7 mouse cellular contexts compared by ENCODE assay signal in the genomic region with DNA sequence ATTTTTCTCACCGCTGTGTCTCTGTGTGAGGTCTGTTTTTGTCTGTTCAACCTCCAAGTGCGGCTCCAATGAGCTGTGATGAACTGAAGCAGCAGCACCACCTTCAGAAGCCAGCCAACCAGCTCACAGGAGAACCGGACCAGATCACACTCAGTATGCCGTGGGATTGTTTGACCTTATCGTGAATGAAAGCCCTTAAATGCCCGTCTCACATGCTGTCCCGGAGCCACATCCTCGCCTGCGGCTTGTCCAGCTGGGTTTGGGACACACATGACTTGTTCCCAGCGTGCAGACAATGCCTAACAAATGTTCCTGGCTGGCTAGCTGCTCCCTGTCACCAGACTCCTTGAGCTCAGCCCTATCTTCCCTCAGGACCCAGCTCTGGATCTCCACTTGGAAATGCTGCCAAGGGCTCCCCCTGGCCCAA. TPM values are rescaled to one million over a fixed set of nuclear protein-coding genes. Genes with fewer than 3 reads are reported as not detected.
A peak's percentile ranks its signal among the peaks of the same experiment; 100 is the strongest.
DNase-seq lines count a peak whose midpoint lies in the region; ATAC-seq and TF ChIP-seq lines count a peak whose summit lies in the region.

No protein-coding gene starts in this region.

- H3K9ac ChIP-seq in CH12.LX (ENCODE audit: insufficient read depth, low read depth) = peak overlapping the region; percentile 17; the same call in 1 of the 2 replicates
- no peak overlapping the region for H3K9ac ChIP-seq in intestine, embryonic 15.5 days
- H3K9ac ChIP-seq in midbrain, embryonic 16.5 days (ENCODE audit: low read depth, low read length) = no peak overlapping the region

- peak overlapping the region; percentile 92 for H3K27ac ChIP-seq in CH12.LX (ENCODE audit: insufficient read depth, low read depth)
- H3K27ac ChIP-seq in intestine, embryonic 15.5 days = peak overlapping the region; percentile 20; the same call in 1 of the 2 replicates
- peak overlapping the region; percentile 60 for H3K27ac ChIP-seq in midbrain, embryonic 16.5 days (ENCODE audit: low read length)

- WGBS in intestine, embryonic 15.5 days = 49% methylated on average over 10 of the region's 10 CpGs
- WGBS in midbrain, embryonic 16.5 days = 21% methylated on average over 10 of the region's 10 CpGs

- H3K79me2 ChIP-seq in CH12.LX (replicated peaks; ENCODE audit: control insufficient read depth, extremely low read depth, insufficient read depth, poor library complexity, severe bottlenecking) = no peaks in the 10 kb centered on the region; the same call in 1 of the 2 replicates

- peak overlapping the region; percentile 84; the same call in 1 of the 2 replicates for H3K4me2 ChIP-seq in CH12.LX (ENCODE audit: insufficient read depth, low read depth, poor library complexity, severe bottlenecking)
- no peak overlapping the region for H3K4me2 ChIP-seq in intestine, embryonic 15.5 days (replicated peaks)
- H3K4me2 ChIP-seq in midbrain, embryonic 16.5 days (ENCODE audit: low read length) = no peak overlapping the region

- no peak for TF ChIP-seq RAD21 in CH12.LX (IDR thresholded peaks at IDR 0.05; ENCODE audit: low read depth, low read length)

- peaks cover 36 to 69% of the 10 kb centered on the region in 2 experiments for H3K4me1 ChIP-seq in CH12.LX (ENCODE audit: control insufficient read depth in 1 of 2, insufficient read depth in 2 of 2)
- peaks cover 29% of the 10 kb centered on the region for H3K4me1 ChIP-seq in intestine, embryonic 15.5 days (replicated peaks)
- peaks cover 25% of the 10 kb centered on the region for H3K4me1 ChIP-seq in midbrain, embryonic 16.5 days (ENCODE audit: control insufficient read depth, insufficient read depth, low read length)

- ATAC-seq in intestine, embryonic 15.5 days = no peak
- ATAC-seq in midbrain, embryonic 16.5 days = no peak
- no peak for ATAC-seq in erythroid progenitor cell, adult 5-6 weeks (replicated peaks; ENCODE audit: low FRiP score, poor library complexity, severe bottlenecking)

- no peaks in the 10 kb centered on the region for H3K27me3 ChIP-seq in CH12.LX (replicated peaks)
- no peaks in the 10 kb centered on the region for H3K27me3 ChIP-seq in intestine, embryonic 15.5 days (replicated peaks)
- no peaks in the 10 kb centered on the region for H3K27me3 ChIP-seq in midbrain, embryonic 16.5 days (ENCODE audit: control insufficient read depth, insufficient read depth, low read depth, low read length)

- TF ChIP-seq CTCF in CH12.LX (conservative IDR thresholded peaks at IDR 0.05 in 1 of 2, IDR thresholded peaks at IDR 0.05 in 1 of 2; ENCODE audit: low read depth in 2 of 2, low read length in 2 of 2) = no peak

- dilution Hi-C loops in CH12.LX (cut with MboI; ENCODE audit: extremely low pct_ligation_motif_present, extremely low pct_unique_long_range_greater_than_20kb, low sequenced_read_pairs) = no loop called here

- no peak for TF ChIP-seq POLR2A in CH12.LX (IDR thresholded peaks at IDR 0.05; ENCODE audit: low read depth, low read length)

- DNase-seq in CH12.LX (ENCODE audit: extremely low read depth) = no peak
- peak; percentile 60 for DNase-seq in cerebellum, adult 11 months
- DNase-seq in heart, adult 11 months = peak; percentile 97
- DNase-seq in urinary bladder, postnatal 10 days (ENCODE audit: low spot score) = no peak

- in situ Hi-C loops in CH12.LX (cut with MboI; ENCODE audit: low pct_ligation_motif_present, low pct_unique_long_range_greater_than_20kb, low sequenced_read_pairs) = loop anchor here (5.0 kb wide), 2 partner anchors 36 to 86 kb away; no protein-coding TSS in a partner anchor

- no peaks in the 10 kb centered on the region for H3K9me3 ChIP-seq in CH12.LX (replicated peaks; ENCODE audit: low read length)
- no peaks in the 10 kb centered on the region for H3K9me3 ChIP-seq in intestine, embryonic 15.5 days
- no peaks in the 10 kb centered on the region for H3K9me3 ChIP-seq in midbrain, embryonic 16.5 days (replicated peaks; ENCODE audit: control insufficient read depth, low read length, poor library complexity, severe bottlenecking)

- no peak overlapping the region for H3K4me3 ChIP-seq in CH12.LX (replicated peaks in 1 of 3; ENCODE audit: low read depth in 2 of 3, low read length in 2 of 3, poor library complexity in 1 of 3)
- no peak overlapping the region for H3K4me3 ChIP-seq in intestine, embryonic 15.5 days (replicated peaks)
- no peak overlapping the region for H3K4me3 ChIP-seq in midbrain, embryonic 16.5 days (ENCODE audit: low read depth, low read length)

- TF ChIP-seq EP300 in CH12.LX (IDR thresholded peaks at IDR 0.05; ENCODE audit: low read length) = no peak

- H3K36me3 ChIP-seq in CH12.LX (replicated peaks in 1 of 2; ENCODE audit: control insufficient read depth in 1 of 2, insufficient read depth in 1 of 2, low read length in 1 of 2) = no peaks in the 10 kb centered on the region
- no peaks in the 10 kb centered on the region for H3K36me3 ChIP-seq in intestine, embryonic 15.5 days
- no peaks in the 10 kb centered on the region for H3K36me3 ChIP-seq in midbrain, embryonic 16.5 days (ENCODE audit: control insufficient read depth, insufficient read depth, low read length)

TF ChIP-seq in CH12.LX, 34 proteins besides CTCF, POLR2A, EP300 and RAD21:
- TF ChIP-seq NELFE (IDR thresholded peaks at IDR 0.05; ENCODE audit: low read depth, low read length) (no peak), ETS1 (conservative IDR thresholded peaks at IDR 0.05; ENCODE audit: low read depth, low read length) (no peak)

RNA-seq across cellular contexts. Expression of gene Ier5, which starts 47.7 kb away (rescaled TPM):
- total RNA-seq in CH12.LX (2012; rRNA removed) = 53.0 and 59.3 TPM in 2 replicates
- total RNA-seq in CH12.LX (2014; rRNA removed) = 47.7 and 54.2 TPM in 2 replicates
- 58.8 and 59.7 TPM in 2 replicates for polyA plus RNA-seq in CH12.LX (2012; ENCODE audit: insufficient read length, low read depth)
- polyA plus RNA-seq in intestine, embryonic 15.5 days (2015; fragmentation: Nextera tagmentation; extraction: Ambion mirVana) = 3.8 and 4.8 TPM in 2 replicates
- polyA plus RNA-seq in midbrain, embryonic 16.5 days (2015; fragmentation: Nextera tagmentation; extraction: Ambion mirVana) = 4.8 and 4.9 TPM in 2 replicates
- 13.7 and 15.9 TPM in 2 replicates for total RNA-seq in erythroid progenitor cell, adult 5-6 weeks (2015; ENCODE audit: low replicate concordance)
- total RNA-seq in erythroid progenitor cell, adult 5-6 weeks (2017; ENCODE audit: low replicate concordance) = 11.3 and 13.9 TPM in 2 replicates

Comparison
In these comparisons a context has a peak if more than half of its experiments do, and no peak if none do; other contexts are left out.
1. DNase-seq: peak in cerebellum, adult 11 months (single experiment) and heart, adult 11 months (single experiment); none in CH12.LX (single experiment) and urinary bladder, postnatal 10 days (single experiment).
2. H3K27ac ChIP-seq: peak in every context shown above with its lines; median percentile 92 in CH12.LX; 60 in midbrain, embryonic 16.5 days; 20 in intestine, embryonic 15.5 days.
3. RNA of gene Ier5, which starts 47.7 kb away (polyA plus RNA-seq): 58.8 to 59.7 TPM in CH12.LX; 4.8 to 4.9 TPM in midbrain, embryonic 16.5 days and 3.8 to 4.8 TPM in intestine, embryonic 15.5 days; every median in the first group is over 10 times any median in the second.